Mouse (Mus musculus) granulocyte monocyte progenitor cell, adult 5-6 weeks (primary cell): Measurements from ENCODE around the gene Cetn4. TPM values are rescaled to one million over a fixed set of nuclear protein-coding genes. Genes with fewer than 3 reads are reported as not detected.

Experiments
- ATAC-seq: replicated peaks from 2 replicates; pipeline ENCODE4 v1.8.0; 2016; ENCODE audit warnings: mild to moderate bottlenecking, moderate TSS enrichment, inconsistent platforms; ENCODE audit not compliant: poor library complexity, severe bottlenecking
- total RNA-seq, 2 experiments: library from RNA; stranded (forward) in 1 of 2; stranded (reverse) in 1 of 2; fragments of 200-712, 200-1000 nt in 1 of 2; fragments of >200 nt in 1 of 2; fragmentation: Nextera tagmentation in 1 of 2; gene quantifications; 2 replicates each; pipeline ENCODE4 v1.2.3; 2014 to 2017

Gene Cetn4
- 0.26 and 1.0 TPM in 2 replicates for total RNA-seq (2014; fragmentation: Nextera tagmentation)
- total RNA-seq (2017) = 0.26 and 1.6 TPM in 2 replicates

DNA sequence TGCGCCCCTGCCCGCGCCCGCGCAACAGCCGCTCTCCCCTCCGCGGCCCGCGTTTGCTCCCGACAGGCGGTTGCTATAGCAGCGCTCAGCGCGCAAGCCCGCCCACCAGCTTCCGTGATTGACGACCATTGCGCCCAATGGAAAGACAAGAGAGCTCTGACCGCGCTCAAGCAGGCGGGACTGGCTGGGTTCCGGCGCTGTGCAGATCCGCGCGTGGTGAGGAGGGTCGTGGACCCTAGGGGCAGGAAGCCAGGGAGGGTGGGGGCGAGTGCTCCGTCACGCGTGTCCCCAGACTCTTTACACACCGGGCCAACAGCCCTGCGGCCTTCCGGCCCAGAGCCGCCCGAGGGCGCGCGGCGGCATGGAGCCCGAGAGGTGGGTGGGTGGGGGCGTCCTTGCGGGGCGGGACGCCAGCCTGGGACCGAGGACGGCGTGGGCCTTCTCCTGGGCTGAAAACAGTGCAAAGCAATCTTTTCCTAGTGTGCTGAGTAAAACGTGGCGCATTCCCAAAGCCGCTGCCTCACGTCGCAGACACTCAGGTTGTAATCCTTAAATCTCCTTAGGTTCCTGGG is at the start of gene Cetn4, which contains the start of gene Bbs12:
Cetn4 (minus strand) TSS at position 339 of the 572 bp plus-strand sequence.
Bbs12 (plus strand) TSS at position 185 of the 572 bp plus-strand sequence.
- peak; percentile 94 for ATAC-seq

- ATAC-seq = peak; percentile 84
These were observed 48.2 kb upstream of the Cetn4 start for GRCm38 (mm10) chr3:37360729-37361128.

GRCm38 (mm10) chr3:37354737-37355136 is 42.2 kb upstream of the Cetn4 start:
- no peak for ATAC-seq

DNA sequence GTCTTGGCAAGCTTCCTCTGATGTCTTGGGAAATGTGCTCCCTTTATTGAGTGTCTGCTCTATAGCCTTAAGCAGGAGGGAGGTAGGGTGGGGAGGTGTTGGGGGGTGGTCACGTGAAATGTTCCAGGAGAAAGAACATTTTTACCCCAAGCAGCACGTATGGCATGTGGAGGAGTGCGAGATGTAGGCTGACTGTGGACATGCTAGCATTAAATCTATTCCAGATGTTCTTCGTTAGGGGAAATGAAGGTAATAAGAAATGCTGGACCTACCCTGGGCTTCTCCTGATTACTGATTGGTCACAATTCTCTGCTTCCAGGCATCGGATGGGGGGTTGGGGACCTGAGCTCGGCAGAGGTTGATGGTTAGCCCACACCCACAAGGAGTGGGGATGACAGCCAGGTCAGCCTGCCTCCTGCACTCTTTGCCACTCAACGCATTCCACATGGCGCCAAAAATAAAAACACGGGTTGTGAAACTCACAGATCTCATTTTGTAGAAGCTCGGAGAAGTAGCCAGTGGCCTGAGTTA is 41.5 kb upstream of the Cetn4 start:
- ATAC-seq = no peak

DNA sequence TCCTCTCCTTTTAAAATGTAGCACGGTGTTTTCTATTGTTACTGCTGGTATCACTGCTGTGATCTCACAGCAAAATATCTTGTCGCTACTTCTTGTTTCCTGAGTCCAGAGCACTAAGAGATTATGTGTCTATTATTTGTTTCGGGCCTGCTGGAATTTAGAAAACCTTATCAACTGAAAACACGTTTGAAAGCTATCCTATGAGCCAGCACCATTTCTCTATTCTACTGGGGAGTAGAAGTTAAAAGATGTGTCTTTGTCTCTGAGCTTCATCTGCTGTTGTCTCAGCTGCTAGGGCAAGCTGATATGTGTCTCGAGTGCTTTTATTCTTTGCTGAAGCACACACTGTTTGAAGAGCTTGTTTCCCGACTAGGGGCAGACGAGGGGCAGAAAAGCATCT is 37.9 kb upstream of the Cetn4 start:
- ATAC-seq = no peak

- ATAC-seq = peak; percentile 10; the same call in 1 of the 2 replicates
These were observed 36.6 kb upstream of the Cetn4 start for GRCm38 (mm10) chr3:37349166-37349548.

DNA sequence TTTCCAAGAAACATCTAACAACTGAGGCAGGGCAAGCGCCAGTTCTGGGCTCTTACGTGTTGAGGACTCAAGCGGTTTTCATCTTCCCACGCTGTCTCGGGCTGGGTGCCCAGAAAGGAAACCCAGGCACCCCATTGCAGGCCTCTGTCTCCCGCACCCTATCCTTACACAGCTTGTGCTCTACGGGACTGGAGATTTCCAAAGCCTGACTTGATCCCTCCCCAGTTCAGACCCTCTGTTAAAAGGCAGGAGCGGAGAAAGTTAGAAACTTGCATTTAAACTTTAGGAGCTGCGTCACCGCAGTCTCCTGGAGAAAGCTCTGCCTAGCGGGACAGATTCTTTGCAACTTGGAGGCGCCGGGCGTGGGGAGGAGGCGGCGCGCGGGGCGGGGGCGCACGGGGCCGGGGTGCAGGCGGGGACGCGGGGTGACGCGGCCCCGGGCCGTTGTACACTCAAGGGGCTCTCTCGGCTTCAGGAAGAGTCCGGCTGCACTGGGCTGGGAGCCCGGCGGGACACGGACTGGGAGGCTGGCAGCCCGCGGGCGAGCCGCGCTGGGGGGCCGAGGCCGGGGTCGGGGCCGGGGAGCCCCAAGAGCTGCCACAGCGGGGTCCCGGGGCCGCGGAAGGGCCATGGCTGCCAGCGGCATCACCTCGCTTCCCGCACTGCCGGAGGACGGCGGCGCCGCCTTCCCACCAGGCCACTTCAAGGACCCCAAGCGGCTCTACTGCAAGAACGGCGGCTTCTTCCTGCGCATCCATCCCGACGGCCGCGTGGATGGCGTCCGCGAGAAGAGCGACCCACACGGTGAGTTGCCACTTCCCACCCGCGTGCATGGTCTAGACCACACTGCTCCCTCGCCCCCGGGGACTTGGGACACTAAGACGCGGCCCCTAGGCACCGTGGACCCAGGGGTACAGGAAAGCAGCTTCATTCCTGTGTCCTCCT is 36.0 kb upstream of the Cetn4 start, which contains the start of gene Fgf2:
Fgf2 (plus strand) TSS at position 126 of the 945 bp plus-strand sequence.
- ATAC-seq = peak; percentile 41

- peak; percentile 38 for ATAC-seq
These were observed 35.2 kb upstream of the Cetn4 start for GRCm38 (mm10) chr3:37347671-37348070.

DNA sequence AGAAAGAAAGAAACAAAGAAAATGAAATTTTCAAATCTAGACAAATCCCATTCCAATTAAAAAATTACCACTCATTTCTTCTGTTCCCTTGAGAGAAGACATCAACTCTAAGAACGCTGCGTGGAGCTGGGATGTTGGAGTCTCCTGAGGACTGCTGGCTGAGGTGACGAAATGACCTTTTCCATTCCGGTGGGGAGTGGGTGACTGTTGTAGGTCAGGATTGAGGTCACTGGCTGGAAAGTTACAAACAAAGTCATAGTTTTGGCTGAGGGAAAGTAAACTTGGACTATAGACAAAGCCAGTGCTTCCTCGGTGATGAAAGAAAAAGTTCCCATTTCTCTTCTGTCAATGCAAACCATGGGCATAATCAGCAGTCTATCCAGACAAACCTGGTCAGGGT is 30.3 kb upstream of the Cetn4 start:
- no peak for ATAC-seq

GRCm38 (mm10) chr3:37341110-37341509 is 28.6 kb upstream of the Cetn4 start:
- ATAC-seq = peak; percentile 68; the same call in 1 of the 2 replicates

GRCm38 (mm10) chr3:37334053-37334452 is 21.5 kb upstream of the Cetn4 start:
- no peak for ATAC-seq

DNA sequence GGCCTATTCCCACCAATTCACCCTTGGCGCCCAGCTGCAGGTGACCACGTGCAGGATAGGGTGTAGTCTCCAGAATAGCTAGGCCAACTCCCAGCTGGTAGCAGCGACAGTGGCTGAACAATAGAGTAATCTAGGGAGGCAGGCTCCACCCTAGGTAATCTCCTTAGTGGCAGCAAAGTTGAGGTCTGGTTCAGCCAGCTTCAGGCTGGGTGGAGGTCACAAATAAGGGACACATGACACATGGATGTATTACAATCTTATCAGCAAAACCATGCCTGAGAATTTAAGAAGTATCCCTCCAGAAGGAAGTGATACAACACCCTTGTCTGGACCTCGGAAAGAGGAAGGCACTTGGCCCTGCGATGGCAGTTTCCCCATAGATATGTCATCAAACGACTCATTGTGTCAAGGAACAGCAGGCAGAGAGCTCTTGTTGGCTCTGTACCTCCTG is 19.5 kb upstream of the Cetn4 start:
- peak; percentile 97 for ATAC-seq

GRCm38 (mm10) chr3:37329963-37330362 is 17.5 kb upstream of the Cetn4 start:
- no peak for ATAC-seq

DNA sequence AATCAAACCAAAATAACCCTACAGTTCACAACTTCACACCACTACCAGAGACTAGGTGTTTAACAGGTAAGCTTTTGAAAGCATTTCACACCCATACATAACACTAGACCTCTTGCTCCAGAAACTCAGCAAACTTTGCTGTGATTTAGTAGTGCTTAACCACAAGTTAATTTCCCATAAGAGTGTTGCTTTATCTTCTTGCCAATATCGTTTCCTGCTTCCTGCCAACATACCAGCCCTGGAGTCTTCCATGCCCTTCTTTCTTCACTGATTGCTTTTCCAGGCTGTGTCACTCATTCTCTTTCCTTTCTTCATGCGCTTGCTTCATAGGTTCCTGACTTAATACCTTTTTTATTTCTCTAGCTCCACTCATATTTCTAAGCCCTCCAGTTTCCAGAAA is 16.0 kb upstream of the Cetn4 start:
- ATAC-seq = peak; percentile 19; the same call in 1 of the 2 replicates

DNA sequence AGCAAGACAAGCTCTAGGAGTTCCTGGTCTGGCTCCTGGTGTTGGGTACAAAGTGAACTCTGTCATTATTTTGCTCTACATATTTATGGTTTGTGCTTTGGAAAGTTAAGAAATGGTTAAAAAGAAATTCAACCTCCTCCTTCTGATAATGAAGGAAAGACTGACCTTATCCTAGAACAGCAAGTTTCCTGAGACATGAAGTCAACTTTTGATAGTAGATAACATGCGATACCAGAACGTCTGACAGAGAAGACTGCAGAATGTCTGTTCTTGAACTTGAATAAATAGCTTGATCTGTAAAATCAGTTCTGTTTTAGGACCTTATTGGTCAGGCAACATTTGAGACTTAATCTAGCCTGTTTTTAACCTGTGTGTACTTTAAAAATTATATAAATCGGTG is 14.1 kb upstream of the Cetn4 start:
- no peak for ATAC-seq

- ATAC-seq = no peak
These were observed 13.0 kb upstream of the Cetn4 start for GRCm38 (mm10) chr3:37325317-37326112.

DNA sequence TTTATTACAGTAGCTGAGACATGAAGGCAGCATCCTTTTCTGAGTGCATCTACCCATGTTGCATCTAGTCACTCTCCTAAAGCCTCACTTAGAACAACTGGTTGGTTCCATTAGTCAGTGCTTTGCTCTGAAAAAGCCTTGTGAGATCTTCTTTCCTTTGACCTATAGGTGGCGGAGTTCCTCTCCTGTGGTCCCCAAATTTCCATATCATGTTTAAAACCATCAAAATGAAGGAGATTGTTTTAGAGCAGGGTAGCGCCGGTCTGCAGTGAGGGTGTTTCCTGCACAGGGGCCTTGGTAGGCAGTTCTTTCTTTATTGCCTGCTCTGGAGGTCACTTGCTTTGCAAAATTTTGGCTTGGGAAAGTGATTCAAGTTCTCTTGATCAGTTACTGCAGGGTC is 11.8 kb upstream of the Cetn4 start:
- peak; percentile 56 for ATAC-seq

DNA sequence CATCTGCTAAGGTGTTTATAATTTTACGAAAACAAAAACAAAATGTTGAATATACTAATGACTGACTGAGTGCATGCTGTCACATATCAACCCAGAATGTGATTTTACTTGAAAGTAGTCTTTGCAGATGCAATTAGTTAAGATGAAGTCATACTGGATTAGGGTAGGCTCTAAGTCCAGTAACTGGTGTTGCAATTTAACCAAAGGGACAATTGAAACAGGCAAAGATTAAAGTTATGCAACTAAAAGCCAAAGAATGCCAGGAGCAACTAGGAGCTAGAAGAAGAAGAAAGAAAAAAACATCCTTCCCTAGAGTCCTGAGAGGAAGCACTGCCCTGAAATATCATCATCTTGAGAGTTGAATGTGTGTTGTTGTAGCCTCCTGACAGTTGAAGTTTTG is 3.7 kb upstream of the Cetn4 start:
- 0 out of 2 replicates have a peak, but pooled peaks have one; percentile 8 for ATAC-seq

DNA sequence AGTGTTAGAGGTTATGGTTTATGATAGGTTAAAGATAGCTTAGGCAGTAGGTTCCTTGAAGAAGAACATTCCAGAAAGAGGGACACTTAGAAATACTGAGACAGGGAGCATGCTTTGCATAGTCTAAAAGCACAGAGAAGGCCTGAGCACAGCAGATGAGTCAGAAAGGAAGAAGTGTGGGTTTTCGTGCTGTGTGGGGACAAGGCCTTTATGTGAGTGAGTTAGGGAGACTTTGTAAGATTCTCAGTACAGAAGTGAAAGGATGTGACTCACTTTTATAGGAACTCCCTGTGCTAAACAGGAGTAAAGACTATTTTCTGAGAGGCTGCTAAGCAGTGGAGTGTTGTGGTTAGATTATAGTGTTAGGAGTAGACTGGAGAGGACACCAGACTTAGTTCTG is 863 bp upstream of the Cetn4 start:
- ATAC-seq = peak; percentile 60

DNA sequence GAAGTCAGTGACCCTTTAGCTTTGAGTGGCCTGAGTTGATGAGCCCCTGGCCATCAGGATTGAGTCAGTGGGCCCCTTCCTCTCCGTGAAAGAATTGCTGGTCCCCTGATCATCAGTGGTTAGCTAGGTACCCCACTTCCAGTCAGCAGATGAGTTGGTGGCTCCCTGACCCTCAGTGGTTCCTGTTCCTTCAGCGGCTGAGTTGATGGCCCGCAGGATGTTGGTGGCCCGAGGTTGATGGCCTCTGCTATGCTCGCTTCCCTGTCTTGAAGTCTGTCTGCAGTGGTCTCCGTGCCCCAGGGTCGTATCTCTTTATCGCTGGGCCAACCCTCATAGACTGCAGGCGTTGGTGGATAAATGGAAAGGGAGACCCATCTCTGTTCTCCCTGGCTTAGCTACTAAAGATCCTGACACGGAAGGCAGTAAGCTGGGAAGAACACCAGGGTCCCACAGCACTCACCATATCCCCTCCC is 575 bp downstream of the Cetn4 start:
- ATAC-seq = peak; percentile 61
